Mouse (Mus musculus) megakaryocyte, embryonic 14.5 days (primary cell): Measurements from ENCODE around the gene Tns2. TPM values are rescaled to one million over a fixed set of nuclear protein-coding genes. Genes with fewer than 3 reads are reported as not detected.

Experiments used
- H3K27me3 ChIP-seq: replicated peaks from 2 replicates; pipeline ENCODE3; 2012; ENCODE audit warnings: inconsistent platforms
- H3K36me3 ChIP-seq: replicated peaks from 2 replicates; pipeline ENCODE3; 2012; ENCODE audit warnings: low read length, inconsistent platforms, mixed read lengths
- H3K4me1 ChIP-seq: 2 replicates; pipeline ENCODE4 v1.6.1; 2012; ENCODE audit warnings: inconsistent platforms
- H3K4me3 ChIP-seq: replicated peaks from 2 replicates; pipeline ENCODE3; 2012; ENCODE audit warnings: moderate library complexity, mild to moderate bottlenecking, inconsistent platforms
- H3K9me3 ChIP-seq: 2 replicates; pipeline ENCODE4 v1.6.1; 2012; ENCODE audit warnings: inconsistent platforms
- FLI1 ChIP-seq: IDR thresholded peaks from 2 replicates; pipeline ENCODE4 v1.6.1; 2012; ENCODE audit warnings: low read length, inconsistent platforms, mixed read lengths
- GATA1 ChIP-seq: IDR thresholded peaks from 3 replicates; pipeline ENCODE4 v1.6.1; 2012; ENCODE audit warnings: mixed read lengths, low read length, inconsistent platforms, borderline replicate concordance
- polyA plus RNA-seq: library from polyadenylated mRNA; stranded (reverse); fragments of >175 nt; gene quantifications from 2 replicates; pipeline ENCODE4 v1.2.3, GENCODE M21; 2012; ENCODE audit warnings: low replicate concordance; ENCODE audit not compliant: insufficient read depth

Gene Tns2
- polyA plus RNA-seq, 1 experiment = 0.43 TPM

DNA sequence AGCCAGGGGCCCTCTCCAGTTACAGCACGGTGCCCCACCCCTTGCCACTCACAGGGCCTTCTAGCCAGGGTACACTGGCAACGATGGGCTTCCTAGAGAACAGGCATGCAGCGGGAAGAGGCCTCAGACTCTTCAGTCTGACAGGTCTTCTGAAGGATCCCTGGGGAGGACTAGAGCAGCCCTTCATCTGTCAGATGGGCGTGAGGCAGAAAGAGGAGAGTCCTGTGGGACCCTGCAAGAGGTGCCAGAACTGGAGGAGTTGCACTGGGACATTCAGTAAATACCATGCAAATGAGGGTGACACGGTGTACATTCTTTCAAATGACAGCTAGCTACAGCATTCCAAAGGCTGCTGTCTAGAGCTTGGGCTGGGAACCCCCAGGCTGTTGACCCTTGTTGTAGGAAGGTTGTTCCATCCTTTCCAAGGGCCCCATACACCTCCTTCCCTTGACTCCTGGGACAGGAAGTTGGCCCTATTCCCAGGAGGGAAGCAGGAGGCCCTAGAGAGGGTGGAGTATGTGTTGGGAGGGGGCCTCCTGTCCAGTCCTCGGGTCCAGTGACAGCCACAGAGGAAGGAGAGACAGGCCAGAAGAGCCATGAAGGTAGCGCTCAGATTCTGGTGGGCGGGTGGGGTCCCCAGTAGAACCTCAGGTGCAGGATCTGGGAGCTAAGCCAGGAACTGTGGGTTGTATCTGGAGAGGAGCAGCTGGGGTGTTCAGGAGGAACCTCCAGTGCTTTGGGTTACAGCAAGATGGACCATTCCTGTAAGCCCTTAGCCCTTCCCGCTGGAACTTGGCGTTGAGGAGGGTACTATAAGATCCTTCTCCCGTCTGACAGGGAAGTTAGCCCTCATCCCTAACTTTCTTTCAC is 1.7 kb downstream of the Tns2 start:
- no peaks in the 10 kb centered on the region for H3K9me3 ChIP-seq
- H3K4me1 ChIP-seq = peaks cover 94% of the 10 kb centered on the region
- TF ChIP-seq FLI1 = no peak
- TF ChIP-seq GATA1 = no peak
- peaks cover 16% of the 10 kb centered on the region for H3K36me3 ChIP-seq
- H3K27me3 ChIP-seq = peaks cover 63% of the 10 kb centered on the region
- H3K4me3 ChIP-seq = peak overlapping the region; percentile 8

DNA sequence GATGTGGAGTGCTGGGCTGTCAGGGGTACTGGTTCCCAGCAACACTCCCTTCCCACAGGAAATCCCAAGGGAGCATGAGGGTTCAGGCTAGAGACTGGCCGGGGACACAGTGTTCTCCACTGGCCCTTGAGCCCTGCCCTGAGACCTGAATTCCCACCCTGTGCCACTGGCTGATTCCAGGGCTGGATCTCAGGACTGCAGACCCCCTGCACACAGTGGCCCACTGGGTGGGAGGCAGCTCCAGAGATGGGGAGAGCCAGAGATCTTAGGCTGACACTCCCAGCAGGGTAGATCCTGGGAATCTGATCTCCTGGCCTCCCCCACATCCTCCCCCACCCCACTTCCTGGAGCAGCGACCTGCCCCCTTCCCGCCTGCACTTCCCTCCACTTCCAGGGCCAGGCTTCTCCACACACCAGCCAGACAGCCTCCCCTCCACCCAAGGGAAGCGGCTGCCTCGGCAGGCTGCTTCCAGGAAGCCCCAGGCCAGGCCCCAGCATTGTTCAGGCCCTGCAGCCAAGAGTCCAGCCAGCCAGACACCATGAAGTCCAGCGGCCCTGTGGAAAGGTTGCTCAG is 2.4 kb downstream of the Tns2 start:
- H3K4me3 ChIP-seq = peak overlapping the region; percentile 8
- peaks cover 94% of the 10 kb centered on the region for H3K4me1 ChIP-seq
- no peak for TF ChIP-seq FLI1
- no peak for TF ChIP-seq GATA1
- H3K9me3 ChIP-seq = no peaks in the 10 kb centered on the region
- peaks cover 67% of the 10 kb centered on the region for H3K27me3 ChIP-seq
- H3K36me3 ChIP-seq = peaks cover 10% of the 10 kb centered on the region

DNA sequence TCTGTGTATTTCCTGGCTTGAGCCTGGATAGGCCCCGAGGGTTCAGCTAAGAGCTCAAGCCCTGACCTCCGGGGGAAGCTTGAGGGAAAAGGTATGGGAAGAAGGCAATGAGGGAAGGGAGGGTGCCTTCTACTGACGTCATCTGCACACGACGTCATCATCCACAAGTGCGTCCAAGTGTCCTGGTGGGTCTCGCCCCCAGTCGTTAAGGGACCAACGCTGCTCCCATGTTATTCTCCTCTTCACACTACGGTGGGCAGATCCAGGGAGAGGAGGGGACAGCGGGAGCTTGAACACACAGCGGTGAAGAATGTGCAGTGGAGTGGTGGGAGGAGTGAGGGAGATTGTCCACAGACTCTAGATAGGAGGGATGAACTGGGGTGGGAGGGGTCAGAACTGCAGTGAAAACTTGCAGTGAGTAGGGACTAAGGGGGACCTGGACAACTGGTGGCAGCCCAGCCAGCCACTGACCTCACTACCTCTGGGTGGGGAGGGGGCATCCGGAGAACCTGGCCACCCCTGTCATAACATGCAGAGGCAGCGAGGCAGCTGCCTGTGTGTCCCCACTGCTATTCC is 3.2 kb downstream of the Tns2 start:
- Histone ChIP-seq H3K36me3 (peaks cover 2% of the 10 kb centered on the region), H3K4me3 (peak overlapping the region; percentile 10), H3K9me3 (no peaks in the 10 kb centered on the region), H3K4me1 (peaks cover 94% of the 10 kb centered on the region), H3K27me3 (peaks cover 70% of the 10 kb centered on the region)
- no peak for TF ChIP-seq GATA1
- no peak for TF ChIP-seq FLI1

DNA sequence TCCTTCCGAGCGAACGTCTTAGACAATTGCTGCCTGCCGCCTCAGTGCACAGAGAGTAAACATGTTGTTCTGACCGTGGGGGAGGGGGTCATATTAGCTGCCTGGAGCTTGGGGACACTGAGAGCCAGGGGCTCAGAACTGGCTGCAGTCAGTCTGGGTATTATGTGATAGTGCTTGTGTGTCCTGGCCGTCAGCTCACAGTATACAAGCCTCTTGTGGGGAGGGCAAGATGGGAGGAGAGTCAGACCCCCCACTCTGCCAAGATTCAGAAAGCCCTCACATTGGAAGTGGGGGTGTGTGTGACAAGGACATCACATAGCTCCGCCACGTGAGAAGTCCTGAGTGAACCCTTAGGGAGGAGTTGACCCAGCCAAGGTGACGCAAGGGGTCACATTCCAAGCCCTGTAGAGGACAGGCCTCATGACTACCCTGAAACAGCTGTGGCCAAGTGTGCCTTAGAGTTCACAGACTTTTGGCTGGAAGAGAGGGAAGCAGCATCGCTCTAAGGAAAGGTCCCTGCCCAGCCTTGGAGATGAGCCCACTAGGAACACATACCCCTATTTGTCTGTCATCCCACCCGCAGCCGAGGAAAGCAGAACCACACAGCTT is 3.8 kb downstream of the Tns2 start:
- Histone ChIP-seq H3K36me3 (no peaks in the 10 kb centered on the region), H3K9me3 (no peaks in the 10 kb centered on the region), H3K4me3 (no peak overlapping the region), H3K4me1 (peaks cover 96% of the 10 kb centered on the region), H3K27me3 (peaks cover 68% of the 10 kb centered on the region)
- TF ChIP-seq FLI1 (no peak), GATA1 (no peak)

DNA sequence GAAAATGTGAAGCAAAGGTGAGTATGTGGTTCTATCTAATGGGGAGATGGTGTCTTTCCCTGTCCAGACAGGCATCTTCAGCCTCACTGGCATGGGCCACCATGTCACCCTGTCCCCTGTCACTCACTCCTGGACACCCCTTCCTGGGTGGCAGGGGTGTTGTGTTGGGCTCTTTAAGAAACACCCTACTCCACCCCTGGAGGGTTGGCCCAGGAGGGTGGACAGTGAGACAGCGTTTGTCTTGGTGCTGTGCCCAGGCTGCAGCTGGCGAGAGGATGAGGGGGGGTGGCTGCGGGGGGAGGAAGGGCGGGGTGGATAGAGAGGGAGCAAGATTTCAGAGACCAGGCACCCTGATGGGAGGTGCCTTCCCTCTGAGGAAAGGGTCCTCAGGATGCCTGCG is 5.1 kb downstream of the Tns2 start:
- Histone ChIP-seq H3K36me3 (no peaks in the 10 kb centered on the region), H3K9me3 (no peaks in the 10 kb centered on the region), H3K27me3 (peaks cover 66% of the 10 kb centered on the region), H3K4me3 (peak overlapping the region; percentile 62), H3K4me1 (peaks cover 91% of the 10 kb centered on the region)
- TF ChIP-seq GATA1 = no peak
- no peak for TF ChIP-seq FLI1

DNA sequence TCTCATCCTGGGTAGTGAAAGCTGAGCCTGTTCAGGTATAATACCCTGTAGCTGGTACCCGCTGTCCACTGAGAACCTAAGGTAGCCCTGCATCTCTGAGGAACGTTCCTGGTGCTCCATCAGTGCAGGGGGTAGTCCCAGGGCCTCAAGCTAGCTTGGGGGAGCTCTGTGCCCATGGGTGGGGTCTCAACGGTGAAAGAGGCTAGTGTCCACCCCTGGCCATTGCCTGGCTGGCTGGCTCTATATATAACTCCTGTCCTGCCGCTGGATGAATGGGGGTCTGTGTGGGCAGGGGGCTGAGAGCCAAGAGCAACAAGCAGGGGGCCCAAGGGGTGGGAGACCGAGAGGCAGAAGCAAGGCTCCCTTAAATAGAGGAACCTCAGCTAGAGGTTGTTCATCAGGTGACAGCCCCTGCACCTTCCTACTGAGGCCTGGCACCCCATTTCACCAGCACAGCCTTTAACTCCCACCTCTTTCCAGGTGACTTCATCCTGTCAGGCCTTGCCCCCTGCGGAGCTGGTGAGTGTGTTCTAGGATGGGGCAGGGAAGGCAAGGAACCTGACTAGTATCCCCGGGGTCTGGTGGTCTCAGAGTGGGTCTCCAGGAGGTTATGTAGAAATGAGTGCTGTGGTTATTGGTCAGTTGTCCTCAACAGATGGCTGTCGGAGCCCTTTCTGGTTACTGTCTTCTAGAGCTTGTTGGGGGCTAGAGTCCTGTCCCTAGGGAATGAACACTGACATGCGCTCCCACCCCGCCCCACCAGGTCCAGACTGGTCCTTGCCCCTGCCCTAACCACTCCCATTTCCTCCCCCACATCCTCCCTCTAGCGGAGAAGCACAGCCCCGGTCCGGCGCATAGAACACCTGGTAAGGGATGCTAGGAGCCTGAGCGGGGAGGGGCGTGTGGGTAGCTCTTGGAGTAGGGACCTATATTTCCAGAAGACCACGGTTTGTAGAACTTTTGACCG is 5.8 kb downstream of the Tns2 start:
- H3K27me3 ChIP-seq = peaks cover 69% of the 10 kb centered on the region
- peaks cover 90% of the 10 kb centered on the region for H3K4me1 ChIP-seq
- H3K9me3 ChIP-seq = no peaks in the 10 kb centered on the region
- peak overlapping the region; percentile 62 for H3K4me3 ChIP-seq
- TF ChIP-seq GATA1 = no peak
- TF ChIP-seq FLI1 = no peak
- no peaks in the 10 kb centered on the region for H3K36me3 ChIP-seq

DNA sequence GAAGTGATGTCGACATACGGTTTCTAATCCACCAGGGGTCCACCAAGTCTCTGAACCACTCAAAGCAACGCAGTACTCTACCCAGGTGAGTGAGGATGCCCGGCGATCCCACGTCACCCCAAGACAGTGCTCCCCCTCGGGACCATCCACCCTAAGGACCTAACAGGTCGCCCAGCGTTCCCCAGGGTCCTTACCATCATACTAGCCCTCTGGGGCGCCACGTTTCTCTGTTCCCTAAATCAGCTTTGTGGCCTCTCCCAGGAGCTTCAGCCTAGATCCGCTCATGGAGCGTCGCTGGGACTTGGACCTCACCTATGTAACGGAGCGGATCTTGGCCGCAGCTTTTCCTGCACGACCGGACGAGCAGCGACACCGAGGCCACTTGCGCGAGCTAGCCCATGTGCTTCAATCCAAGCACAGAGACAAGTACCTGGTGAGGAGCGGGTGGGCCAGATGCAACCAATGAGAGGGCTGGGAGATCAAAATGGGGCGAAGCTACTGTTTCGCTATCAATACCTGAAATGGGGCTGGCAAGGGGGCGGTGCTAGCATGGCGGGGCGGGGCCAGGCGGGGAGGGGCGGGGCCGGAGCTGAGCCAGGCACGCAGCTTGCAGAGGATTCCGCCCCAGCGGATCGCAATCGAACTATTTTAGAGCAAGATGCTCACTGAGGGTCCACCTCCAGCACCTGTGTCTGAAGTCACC is 6.7 kb downstream of the Tns2 start:
- Histone ChIP-seq H3K27me3 (peaks cover 69% of the 10 kb centered on the region), H3K36me3 (no peaks in the 10 kb centered on the region), H3K4me3 (peak overlapping the region; percentile 78), H3K4me1 (peaks cover 81% of the 10 kb centered on the region), H3K9me3 (no peaks in the 10 kb centered on the region)
- no peak for TF ChIP-seq FLI1
- TF ChIP-seq GATA1 = no peak

DNA sequence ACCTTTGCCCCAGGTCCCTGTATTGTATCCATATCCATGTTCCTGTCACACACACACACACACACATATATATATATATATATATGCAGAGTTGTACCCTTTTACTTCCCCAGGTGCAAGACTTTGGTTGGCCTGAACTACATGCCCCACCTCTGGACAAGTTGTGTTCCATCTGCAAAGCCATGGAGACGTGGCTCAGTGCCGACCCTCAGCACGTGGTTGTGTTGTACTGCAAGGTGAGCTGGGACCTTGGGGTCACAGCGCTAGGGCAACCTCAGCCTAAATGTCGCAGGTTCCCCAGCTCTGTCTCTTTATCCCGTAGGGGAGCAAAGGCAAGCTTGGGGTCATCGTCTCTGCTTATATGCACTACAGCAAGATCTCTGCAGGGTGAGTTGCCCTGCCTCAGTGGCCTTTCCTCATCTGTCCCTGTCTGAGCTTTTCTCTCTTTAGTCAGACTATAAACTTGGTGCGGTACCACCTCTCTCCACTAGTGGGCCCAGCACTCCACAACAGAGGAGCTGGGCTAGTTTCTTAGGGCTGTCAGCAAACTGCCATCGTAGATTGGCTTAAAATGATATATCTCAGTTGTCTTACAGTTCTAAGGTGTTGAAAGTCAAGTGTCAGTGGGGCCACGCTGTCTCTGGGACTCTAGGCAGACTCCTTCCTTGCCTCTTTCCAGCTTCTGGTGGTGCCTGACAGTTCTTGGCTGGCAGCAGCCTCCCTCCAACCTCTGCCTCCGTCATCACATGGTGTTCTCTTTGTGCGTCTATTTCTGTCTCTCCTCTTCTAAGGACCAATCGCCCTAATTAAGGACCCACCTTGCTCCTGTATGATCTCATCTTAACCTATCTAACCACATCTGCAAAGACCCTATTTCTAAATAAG is 7.7 kb downstream of the Tns2 start:
- no peak for TF ChIP-seq FLI1
- TF ChIP-seq GATA1 = no peak
- peaks cover 70% of the 10 kb centered on the region for H3K27me3 ChIP-seq
- no peaks in the 10 kb centered on the region for H3K9me3 ChIP-seq
- no peak overlapping the region for H3K4me3 ChIP-seq
- H3K4me1 ChIP-seq = peaks cover 71% of the 10 kb centered on the region
- no peaks in the 10 kb centered on the region for H3K36me3 ChIP-seq
